In genomic region chr5:63923305-63924025, GRCm38 (mm10) we compare ENCODE assay signal across 16 mouse cellular contexts. TPM values are rescaled to one million over a fixed set of nuclear protein-coding genes. Genes with fewer than 3 reads are reported as not detected.
A peak's percentile ranks its signal among the peaks of the same experiment; 100 is the strongest.
DNase-seq lines count a peak whose midpoint lies in the region; ATAC-seq and TF ChIP-seq lines count a peak whose summit lies in the region.
"Had no signal": no experiment of that assay in that cellular context is flagged by ENCODE, and none has a peak within 500 bp of the region (broad histone marks: within the 10 kb centered on the region; RNA-seq: fewer than 3 reads in every experiment).

No protein-coding gene starts in this region.

- H3K27ac ChIP-seq in ES-E14 (ENCODE audit: insufficient read depth, low read depth, low read length, poor library complexity, severe bottlenecking), result peak overlapping the region; percentile 34; the same call in 1 of the 2 replicates
- no peak overlapping the region for H3K27ac ChIP-seq in heart, embryonic 12.5 days (ENCODE audit: poor library complexity, severe bottlenecking)
- H3K27ac ChIP-seq in intestine, embryonic 16.5 days (ENCODE audit: low read length), result 0 out of 2 replicates have a peak overlapping the region, but pooled peaks have one; percentile 9
- no peak overlapping the region for H3K27ac ChIP-seq in cerebellum, adult 2 months (ENCODE audit: insufficient read depth, low read length)
- H3K27ac ChIP-seq: limb, embryonic 13.5 days; liver, embryonic 15.5 days; neural tube, embryonic 13.5 days; stomach, embryonic 15.5 days had no signal

- no peak overlapping the region for H3K9ac ChIP-seq in ES-E14 (ENCODE audit: insufficient read depth, low read depth, low read length, poor library complexity, severe bottlenecking)
- no peak overlapping the region for H3K9ac ChIP-seq in heart, embryonic 12.5 days
- H3K9ac ChIP-seq in intestine, embryonic 16.5 days (ENCODE audit: low read depth, low read length), result no peak overlapping the region; the same call in 1 of the 2 replicates
- H3K9ac ChIP-seq: limb, embryonic 13.5 days; liver, embryonic 15.5 days; neural tube, embryonic 13.5 days; stomach, embryonic 15.5 days had no signal

- ATAC-seq in heart, embryonic 12.5 days (ENCODE audit: insufficient number of reproducible peaks, low FRiP score), result peak; percentile 42; the same call in 1 of the 2 replicates
- ATAC-seq in intestine, embryonic 16.5 days, result peak; percentile 73
- ATAC-seq: hindbrain, embryonic 16.5 days had no signal

- peaks cover 0 to 10% of the 10 kb centered on the region in 2 experiments; a peak in 2 of 4 replicates for H3K4me1 ChIP-seq in ES-E14 (ENCODE audit: control insufficient read depth in 2 of 2, insufficient read depth in 2 of 2, low read length in 2 of 2, poor library complexity in 1 of 2)
- no peaks in the 10 kb centered on the region; the same call in 1 of the 2 replicates for H3K4me1 ChIP-seq in heart, embryonic 12.5 days (replicated peaks)
- no peaks in the 10 kb centered on the region for H3K4me1 ChIP-seq in intestine, embryonic 16.5 days (ENCODE audit: control insufficient read depth, insufficient read depth, low read length)
- no peaks in the 10 kb centered on the region for H3K4me1 ChIP-seq in cerebellum, adult 2 months (ENCODE audit: control insufficient read depth, insufficient read depth, low read length)
- H3K4me1 ChIP-seq: liver, embryonic 15.5 days; neural tube, embryonic 13.5 days had no signal

- no peak for TF ChIP-seq POLR2A in cerebellum, adult 2 months (IDR thresholded peaks at IDR 0.05; ENCODE audit: borderline replicate concordance, insufficient read depth, low read length)

- no peak overlapping the region for H3K4me3 ChIP-seq in ES-E14 (ENCODE audit: insufficient read depth in 1 of 2, low read depth in 1 of 2, low read length in 2 of 2, poor library complexity in 1 of 2, severe bottlenecking in 1 of 2)
- no peak overlapping the region for H3K4me3 ChIP-seq in heart, embryonic 12.5 days
- H3K4me3 ChIP-seq in intestine, embryonic 16.5 days (ENCODE audit: low read length), result no peak overlapping the region
- no peak overlapping the region for H3K4me3 ChIP-seq in cerebellum, adult 2 months (replicated peaks; ENCODE audit: insufficient read depth, low read depth, low read length)
- H3K4me3 ChIP-seq: limb, embryonic 13.5 days; liver, embryonic 15.5 days; megakaryocyte, embryonic 14.5 days; neural tube, embryonic 13.5 days; stomach, embryonic 15.5 days had no signal

- H3K4me2 ChIP-seq in heart, embryonic 12.5 days, result no peak overlapping the region
- H3K4me2 ChIP-seq in intestine, embryonic 16.5 days (ENCODE audit: low read depth, low read length), result no peak overlapping the region
- H3K4me2 ChIP-seq: limb, embryonic 13.5 days; liver, embryonic 15.5 days; neural tube, embryonic 13.5 days; stomach, embryonic 15.5 days had no signal

- no peaks in the 10 kb centered on the region for H3K27me3 ChIP-seq in heart, embryonic 12.5 days (replicated peaks)
- no peaks in the 10 kb centered on the region for H3K27me3 ChIP-seq in intestine, embryonic 16.5 days (replicated peaks; ENCODE audit: control insufficient read depth, insufficient read depth, low read length)
- H3K27me3 ChIP-seq in cerebellum, adult 2 months (ENCODE audit: control insufficient read depth, insufficient read depth, low read length), result no peaks in the 10 kb centered on the region
- H3K27me3 ChIP-seq: limb, embryonic 13.5 days; liver, embryonic 15.5 days; megakaryocyte, embryonic 14.5 days; neural tube, embryonic 13.5 days; stomach, embryonic 15.5 days had no signal

- WGBS in heart, embryonic 12.5 days, result 73% methylated on average over 13 of the region's 13 CpGs
- 70% methylated on average over 13 of the region's 13 CpGs for WGBS in intestine, embryonic 16.5 days
- WGBS in cerebellum, adult 2 months, result 88% methylated on average over 13 of the region's 13 CpGs

- in situ Hi-C loops in ES-E14 (cut with MboI; ENCODE audit: low sequenced_read_pairs in 2 of 2, unreplicated experiment in 2 of 2), result no loop called here

- DNase-seq in ES-E14 (ENCODE audit: low read depth, low spot score), result no peak
- peak; percentile 21 to 51 for DNase-seq in kidney, postnatal 4 days
- DNase-seq in embryo, embryonic 9.5 days (ENCODE audit: extremely low spot score), result no peak
- DNase-seq in cerebellum, adult 2 months, result no peak
- no peak for DNase-seq in urinary bladder, postnatal 25 days (ENCODE audit: low spot score)
- DNase-seq in frontal cortex, postnatal 14 days (ENCODE audit: low spot score in 2 of 2), result no peak
- DNase-seq: adrenal gland, postnatal 14 days; cerebellum, adult 8-10 months had no signal

- peaks cover 20% of the 10 kb centered on the region for H3K36me3 ChIP-seq in ES-E14 (ENCODE audit: control insufficient read depth, insufficient read depth, low read length, poor library complexity, severe bottlenecking)
- H3K36me3 ChIP-seq in heart, embryonic 12.5 days, result peaks cover 26% of the 10 kb centered on the region
- H3K36me3 ChIP-seq in intestine, embryonic 16.5 days (ENCODE audit: control insufficient read depth, insufficient read depth, low read length), result peaks cover 8% of the 10 kb centered on the region; the same call in 1 of the 2 replicates

- TF ChIP-seq CTCF in cerebellum, adult 2 months (IDR thresholded peaks at IDR 0.05; ENCODE audit: borderline replicate concordance, insufficient read depth, low read depth, low read length), result no peak

- no peaks in the 10 kb centered on the region for H3K9me3 ChIP-seq in ES-E14 (ENCODE audit: control insufficient read depth, insufficient read depth, low read depth, low read length)
- H3K9me3 ChIP-seq in heart, embryonic 12.5 days (replicated peaks), result peaks cover 20% of the 10 kb centered on the region; the same call in 1 of the 2 replicates
- H3K9me3 ChIP-seq in intestine, embryonic 16.5 days (ENCODE audit: control insufficient read depth, low read length), result peaks cover 4% of the 10 kb centered on the region; the same call in 1 of the 2 replicates
- H3K9me3 ChIP-seq: limb, embryonic 13.5 days; liver, embryonic 15.5 days; neural tube, embryonic 13.5 days; stomach, embryonic 15.5 days had no signal

TF ChIP-seq in ES-E14, 5 proteins besides CTCF, POLR2A, EP300 and RAD21:
- TF ChIP-seq ZNF384 (IDR thresholded peaks at IDR 0.05; ENCODE audit: low read depth, low read length) (no peak), CHD2 (IDR thresholded peaks at IDR 0.05; ENCODE audit: low read depth, low read length) (no peak), MAFK (IDR thresholded peaks at IDR 0.05; ENCODE audit: insufficient read depth, low read depth, low read length) (no peak), HCFC1 (IDR thresholded peaks at IDR 0.05; ENCODE audit: borderline replicate concordance, insufficient read depth, low read length) (no peak), ZC3H11A (IDR thresholded peaks at IDR 0.05; ENCODE audit: borderline replicate concordance, low read depth, low read length) (no peak)

RNA-seq across cellular contexts. Expression of gene Rell1, which starts 45.2 kb away (rescaled TPM):
- 18.5 and 21.0 TPM in 2 replicates for total RNA-seq in ES-E14 (2012; rRNA removed)
- polyA plus RNA-seq in heart, embryonic 12.5 days (2016; fragmentation: Nextera tagmentation; extraction: Ambion mirVana), result 8.5 and 10.1 TPM in 2 replicates
- 14.7 and 16.4 TPM in 2 replicates for polyA plus RNA-seq in intestine, embryonic 16.5 days (2015; fragmentation: Nextera tagmentation; extraction: Ambion mirVana)
- 10.5 and 13.3 TPM in 2 replicates for polyA plus RNA-seq in cerebellum, adult 2 months (2012; rRNA removed)

Comparison
In these comparisons a context has a peak if more than half of its experiments do, and no peak if none do; other contexts are left out.
1. DNase-seq: peak in kidney, postnatal 4 days (2 of 2); none in ES-E14 (single experiment), embryo, embryonic 9.5 days (single experiment), cerebellum, adult 2 months (0 of 2), urinary bladder, postnatal 25 days (single experiment) and frontal cortex, postnatal 14 days (0 of 2).
2. H3K27ac ChIP-seq: peak in ES-E14 (single experiment) and intestine, embryonic 16.5 days (single experiment); none in heart, embryonic 12.5 days (single experiment) and cerebellum, adult 2 months (single experiment).